Mouse (Mus musculus) kidney, postnatal 36 days (tissue): ENCODE data around the gene Rfc5.

Experiments
- DNase-seq, 2 experiments: peaks; one replicate each; pipeline ENCODE4 v3.0.0; 2021 to 2022; ENCODE audit warnings: mixed read lengths in 2 of 2

The Rfc5 gene

DNA sequence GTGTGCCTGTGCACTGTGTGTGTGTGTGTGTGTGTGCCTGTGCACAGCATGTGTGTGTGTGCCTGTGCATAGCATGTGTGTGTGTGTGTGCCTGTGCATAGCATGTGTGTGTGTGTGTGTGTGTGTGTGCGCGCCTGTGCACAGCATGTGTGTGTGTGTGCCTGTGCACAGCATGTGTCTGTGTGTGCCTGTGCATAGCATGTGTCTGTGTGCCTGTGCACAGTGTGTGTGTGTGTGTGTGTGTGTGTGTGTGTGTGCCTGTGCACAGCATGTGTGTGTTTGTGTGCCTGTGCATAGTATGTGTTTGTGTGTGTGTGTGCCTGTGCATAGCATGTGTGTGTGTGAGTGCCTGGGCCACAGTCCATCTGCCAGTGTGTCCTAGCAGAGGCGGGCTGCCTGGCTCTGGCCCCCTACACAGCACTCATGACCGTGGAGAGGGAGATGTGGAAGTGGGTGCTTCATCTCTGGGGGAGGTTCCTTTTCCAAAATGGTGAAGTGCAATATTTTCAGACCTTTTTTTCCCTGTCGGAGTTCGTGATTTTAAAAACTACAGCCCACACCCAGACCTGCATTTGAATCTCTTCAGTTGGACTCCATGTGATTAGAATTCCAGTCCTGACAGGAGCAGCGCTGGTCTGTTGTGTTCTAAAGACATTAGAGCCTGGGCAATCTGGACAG lies 14.3 kb downstream of the Rfc5 start:
- no peak for DNase-seq

DNA sequence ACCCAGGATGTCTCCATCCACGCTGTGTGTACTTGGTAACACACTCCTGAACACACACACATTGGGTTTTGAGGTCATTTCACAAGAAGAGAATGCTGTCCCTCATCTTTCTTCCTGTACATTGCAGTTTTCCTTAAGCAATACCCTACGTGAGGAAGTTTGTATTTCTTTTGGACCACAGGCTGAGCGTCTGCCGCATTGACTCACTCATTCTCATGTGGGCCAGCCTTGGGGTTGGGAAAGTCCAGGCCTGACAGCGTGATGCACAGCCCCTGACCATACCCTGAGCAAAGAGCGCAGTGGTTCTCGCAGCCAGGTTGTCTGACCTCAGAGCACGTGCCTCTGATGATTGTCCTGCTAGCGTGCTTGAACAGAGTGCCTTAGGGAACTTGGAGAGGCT lies 15.4 kb downstream of the Rfc5 start:
- DNase-seq = no peak

DNA sequence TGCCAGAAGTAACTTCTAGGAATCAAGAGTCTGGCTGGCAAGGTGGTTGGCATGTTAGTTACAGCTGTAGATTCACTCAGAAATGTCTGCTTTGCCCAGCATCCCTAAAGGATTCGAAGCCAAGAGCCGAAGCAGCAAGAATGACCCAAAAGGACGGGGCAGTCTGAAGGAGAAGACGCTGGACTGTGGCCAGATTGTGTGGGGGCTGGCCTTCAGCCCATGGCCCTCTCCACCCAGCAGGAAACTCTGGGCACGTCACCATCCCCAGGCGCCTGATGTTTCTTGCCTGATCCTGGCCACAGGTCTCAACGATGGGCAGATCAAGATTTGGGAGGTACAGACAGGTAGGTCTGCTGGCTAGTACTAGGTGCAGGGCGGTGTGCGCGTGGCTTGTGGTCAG lies 18.3 kb downstream of the Rfc5 start:
- peak; percentile 70 to 83 for DNase-seq

DNA sequence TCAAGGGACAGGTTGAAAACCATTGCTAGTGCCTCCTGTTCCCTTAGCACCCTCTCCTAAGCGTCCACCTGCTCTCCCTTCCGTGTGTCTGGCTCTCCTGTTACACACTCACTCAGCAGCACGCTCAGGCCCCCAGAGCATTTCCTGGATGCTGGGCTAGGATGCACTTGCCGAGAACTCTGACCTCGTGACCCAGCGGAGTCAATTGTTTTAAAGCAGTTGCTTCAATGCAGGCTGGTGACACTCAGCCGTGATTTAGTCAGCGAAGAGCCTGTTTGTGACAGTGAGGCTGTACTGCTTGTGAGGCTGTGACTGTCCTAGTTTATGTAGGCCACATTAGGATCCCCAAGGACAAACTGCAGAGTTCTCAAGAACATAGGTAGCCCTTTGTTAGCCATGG lies 21.6 kb downstream of the Rfc5 start:
- peak in 1 of 2 experiments; percentile 53 for DNase-seq

DNA sequence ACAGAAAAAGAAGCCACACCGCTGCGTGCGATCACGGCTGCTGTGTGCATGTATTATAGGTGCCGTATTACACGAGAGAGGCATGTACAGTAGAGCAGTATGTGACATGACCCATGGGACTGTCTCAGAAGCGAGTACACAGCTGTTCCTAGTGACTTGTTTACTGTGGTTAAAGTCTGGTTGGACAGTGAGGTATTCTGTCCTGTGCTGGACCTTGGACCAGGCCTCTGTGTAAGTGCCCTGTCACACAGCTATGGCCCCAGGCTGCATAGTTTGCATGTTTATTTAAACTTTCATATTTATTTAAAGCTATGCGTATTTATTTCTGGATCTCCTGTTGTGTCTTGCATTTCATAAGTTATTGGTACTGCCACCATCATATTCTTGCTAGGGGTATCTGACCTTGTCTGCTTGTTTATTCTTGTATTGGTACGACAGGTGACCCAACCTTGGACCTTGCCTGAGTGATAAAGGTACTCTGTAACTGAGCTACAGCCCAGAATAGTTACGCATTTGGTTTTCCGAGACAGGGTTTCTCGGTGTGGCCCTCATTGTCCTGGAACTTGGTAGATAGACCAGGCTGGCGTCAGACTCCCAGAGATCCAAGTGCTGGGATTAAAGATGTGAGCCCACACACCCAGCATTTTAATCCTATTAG lies 22.8 kb downstream of the Rfc5 start:
- DNase-seq = peak; percentile 58 to 72

DNA sequence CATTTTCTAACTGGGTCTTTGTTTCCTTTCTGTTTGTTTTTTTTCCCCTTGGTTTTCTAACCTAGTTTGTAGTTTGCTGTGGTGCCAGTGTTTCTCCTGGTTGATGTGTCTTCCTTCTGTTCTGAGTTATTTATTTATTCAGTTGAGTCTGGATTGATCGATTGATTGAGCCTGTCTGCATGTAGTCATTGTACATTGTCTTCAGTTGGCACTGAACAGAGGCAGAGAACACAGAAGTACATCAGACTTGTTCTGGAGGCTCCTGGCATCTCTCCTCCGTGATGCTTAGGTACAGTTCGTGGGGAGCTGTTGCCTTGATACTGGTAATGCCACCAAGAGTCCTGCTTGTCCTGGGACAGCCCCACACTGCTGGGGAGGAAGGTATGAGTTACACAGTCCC lies 24.0 kb downstream of the Rfc5 start:
- no peak for DNase-seq

DNA sequence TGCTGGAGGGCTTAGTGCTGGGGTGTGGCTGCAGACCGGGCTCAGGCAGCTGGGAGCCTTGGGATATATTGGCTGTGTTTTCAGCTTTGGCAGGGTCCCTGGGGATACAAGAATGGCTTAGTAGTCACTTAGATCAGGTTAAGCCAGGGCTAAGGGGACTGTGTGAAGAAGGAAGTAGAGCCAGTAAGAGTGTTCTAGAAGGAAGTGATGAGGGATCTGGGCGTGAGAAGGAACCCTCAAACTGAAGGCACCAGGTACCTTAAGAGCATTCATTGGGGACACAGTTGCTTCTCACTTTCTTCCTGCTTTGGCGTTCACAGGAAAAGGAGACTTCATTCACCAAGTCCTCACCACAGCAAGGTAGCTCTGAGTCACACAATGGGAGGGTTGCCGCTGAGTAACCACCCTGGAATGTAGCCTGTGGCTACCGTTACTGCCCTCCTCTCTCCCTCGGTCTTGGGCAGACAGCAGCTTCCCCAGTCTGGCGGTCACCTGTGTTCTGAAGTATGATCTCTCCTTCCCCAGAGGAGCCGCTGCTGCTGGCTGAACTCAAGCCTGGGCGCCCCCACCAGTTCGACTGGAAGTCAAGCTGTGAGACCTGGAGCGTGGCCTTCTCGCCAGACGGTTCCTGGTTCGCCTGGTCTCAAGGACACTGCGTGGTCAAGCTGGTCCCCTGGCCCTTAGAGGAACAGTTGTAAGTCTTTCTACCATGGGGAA lies 25.6 kb downstream of the Rfc5 start:
- peak; percentile 62 to 66 for DNase-seq

DNA sequence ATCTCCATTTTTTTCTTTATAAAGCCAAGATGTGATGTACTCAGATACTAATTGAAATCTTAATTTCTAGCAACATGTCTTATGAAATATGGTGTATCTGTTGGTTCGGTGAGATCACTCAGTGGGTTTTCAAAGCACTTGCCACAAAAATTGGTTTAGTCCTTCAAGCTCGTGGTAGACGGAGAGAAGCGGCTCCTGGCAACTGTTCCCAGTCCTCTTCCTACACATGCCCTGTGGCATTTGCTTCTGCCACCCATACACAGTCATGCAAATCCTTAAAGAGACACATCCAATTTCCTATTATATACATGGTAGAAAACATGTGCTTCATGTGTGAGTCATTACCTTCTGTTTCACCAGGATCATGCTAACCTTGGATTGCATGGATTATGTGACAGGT lies 27.3 kb downstream of the Rfc5 start:
- no peak for DNase-seq

DNA sequence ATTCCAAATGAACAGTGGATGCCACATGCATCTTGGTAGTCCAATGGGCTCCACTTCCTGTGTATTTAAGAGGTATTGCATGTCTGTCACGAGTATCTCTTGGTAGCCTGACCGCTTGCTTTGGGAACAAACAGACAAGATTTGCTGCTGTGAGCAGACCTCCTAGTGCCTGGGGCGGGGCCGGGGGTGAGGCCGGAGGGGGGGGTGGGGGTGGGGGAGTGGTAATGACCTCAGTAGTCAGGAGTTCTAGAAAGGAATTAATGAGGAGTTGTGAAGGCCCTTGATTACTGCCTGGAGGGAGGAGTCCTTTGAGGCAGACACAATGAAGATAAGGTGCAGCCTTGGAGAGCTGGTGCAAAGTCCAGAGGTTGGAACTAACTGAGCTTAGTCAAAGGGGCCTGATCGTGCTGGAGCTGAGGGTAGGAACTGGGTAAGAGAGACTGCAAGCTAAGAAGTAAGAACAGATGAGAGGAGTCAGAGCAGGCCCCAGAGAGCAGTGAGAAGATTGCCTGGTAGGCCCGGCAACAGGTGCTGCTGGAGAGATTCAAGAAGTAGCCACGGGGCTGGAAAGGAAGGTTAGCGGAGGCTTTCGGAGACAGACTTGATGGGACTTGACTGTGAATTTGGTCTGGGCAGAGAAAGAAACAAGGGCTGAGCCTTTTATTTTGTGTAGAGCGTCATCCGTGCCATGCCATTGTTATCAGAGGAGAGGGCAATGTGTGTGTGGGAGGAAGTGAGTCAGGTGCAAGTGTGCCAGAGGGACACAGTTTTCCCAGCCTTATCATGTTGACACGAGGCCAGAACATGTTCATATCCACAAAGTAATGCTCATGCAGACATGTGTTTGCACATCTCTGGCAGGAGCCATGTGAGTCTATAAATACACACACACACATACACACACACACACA lies 28.0 kb downstream of the Rfc5 start:
- peak; percentile 71 to 85 for DNase-seq

DNA sequence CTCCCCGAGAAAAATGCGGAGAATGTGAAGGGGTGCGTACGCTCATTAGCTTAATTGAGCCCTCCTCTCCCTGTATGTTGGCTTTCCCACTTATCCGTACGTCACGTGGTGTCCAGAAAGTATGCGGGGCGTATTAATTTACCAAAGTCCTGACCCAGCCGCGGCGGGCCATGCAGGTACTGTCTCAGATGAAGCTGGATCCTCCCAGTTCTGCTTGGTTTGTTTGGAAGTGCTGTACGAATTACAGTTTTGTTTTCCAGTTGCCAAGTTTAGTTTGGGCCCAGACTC lies 28.7 kb downstream of the Rfc5 start:
- peak; percentile 69 to 80 for DNase-seq

DNA sequence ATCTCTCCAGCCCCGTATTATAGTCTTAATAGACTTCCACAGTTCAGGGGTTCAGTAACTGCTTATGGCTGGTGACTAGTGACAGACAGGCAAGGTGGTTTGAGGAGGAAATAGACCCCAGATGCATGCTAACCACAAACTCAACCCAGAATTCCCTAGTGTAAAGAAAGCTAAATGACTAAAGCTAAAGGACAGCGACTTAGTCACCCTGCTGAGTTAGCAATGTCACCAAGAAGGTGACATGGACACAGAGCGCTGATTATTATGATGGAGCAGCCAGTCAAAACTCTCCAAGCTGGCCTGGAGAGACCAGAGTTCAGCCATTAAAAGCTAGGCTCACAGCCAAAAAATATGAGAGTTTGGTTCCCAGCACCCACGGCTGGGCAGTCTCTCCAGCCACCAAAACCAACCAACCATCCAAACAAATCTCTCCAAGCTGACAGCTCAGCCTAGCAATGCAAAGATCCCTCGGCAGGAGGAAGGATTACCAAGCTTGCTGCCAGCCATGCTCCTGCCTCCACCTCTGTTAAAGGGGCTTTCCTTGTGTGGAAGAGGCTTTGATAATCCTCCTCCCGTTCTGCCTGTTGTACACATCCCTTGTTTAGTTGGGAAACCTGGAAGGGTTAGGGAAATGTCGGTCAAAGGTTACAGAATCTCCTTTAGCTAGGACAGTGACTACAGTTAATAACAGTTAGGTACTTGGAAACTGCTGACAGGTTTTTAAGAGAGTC lies 29.2 kb downstream of the Rfc5 start:
- DNase-seq = peak; percentile 66 to 72

DNA sequence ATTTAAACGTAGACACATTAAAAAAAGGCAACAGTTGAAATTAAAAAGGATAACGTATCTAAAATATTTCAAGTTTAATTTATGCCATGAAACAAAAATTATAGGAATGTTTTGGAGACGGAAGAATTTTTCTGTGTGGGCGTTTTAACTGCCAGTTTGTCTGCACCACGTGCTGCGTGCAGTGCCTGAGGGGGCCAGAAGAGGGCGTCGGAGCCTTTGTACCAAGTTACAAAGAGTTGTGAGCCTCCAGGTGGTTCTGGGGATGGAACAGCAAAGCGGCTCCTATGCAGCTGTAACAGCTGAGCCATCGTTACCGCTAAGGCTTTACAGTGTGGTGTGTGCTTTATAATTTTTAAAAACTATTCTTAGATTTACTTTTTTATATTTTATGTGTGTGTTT lies 30.1 kb downstream of the Rfc5 start:
- DNase-seq = peak; percentile 82 to 93

DNA sequence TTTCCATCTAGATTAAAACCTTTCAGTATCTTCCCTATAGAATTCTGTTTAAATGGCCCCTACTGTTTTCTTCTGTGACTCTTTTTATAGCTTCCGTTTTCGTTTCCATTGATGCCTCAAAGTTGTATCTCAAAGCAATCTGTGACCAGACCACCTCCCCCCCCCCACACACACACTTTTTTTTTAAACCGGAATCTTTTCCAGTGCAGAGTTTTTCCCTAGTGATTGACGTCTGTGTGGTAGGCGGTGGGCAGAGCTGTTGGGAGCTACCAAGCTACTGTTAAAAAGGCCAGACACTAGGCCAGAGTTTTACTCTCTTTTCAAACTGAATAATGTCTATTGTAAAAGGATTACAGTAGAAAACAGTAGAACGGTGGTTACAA lies 30.6 kb downstream of the Rfc5 start:
- DNase-seq = no peak

DNA sequence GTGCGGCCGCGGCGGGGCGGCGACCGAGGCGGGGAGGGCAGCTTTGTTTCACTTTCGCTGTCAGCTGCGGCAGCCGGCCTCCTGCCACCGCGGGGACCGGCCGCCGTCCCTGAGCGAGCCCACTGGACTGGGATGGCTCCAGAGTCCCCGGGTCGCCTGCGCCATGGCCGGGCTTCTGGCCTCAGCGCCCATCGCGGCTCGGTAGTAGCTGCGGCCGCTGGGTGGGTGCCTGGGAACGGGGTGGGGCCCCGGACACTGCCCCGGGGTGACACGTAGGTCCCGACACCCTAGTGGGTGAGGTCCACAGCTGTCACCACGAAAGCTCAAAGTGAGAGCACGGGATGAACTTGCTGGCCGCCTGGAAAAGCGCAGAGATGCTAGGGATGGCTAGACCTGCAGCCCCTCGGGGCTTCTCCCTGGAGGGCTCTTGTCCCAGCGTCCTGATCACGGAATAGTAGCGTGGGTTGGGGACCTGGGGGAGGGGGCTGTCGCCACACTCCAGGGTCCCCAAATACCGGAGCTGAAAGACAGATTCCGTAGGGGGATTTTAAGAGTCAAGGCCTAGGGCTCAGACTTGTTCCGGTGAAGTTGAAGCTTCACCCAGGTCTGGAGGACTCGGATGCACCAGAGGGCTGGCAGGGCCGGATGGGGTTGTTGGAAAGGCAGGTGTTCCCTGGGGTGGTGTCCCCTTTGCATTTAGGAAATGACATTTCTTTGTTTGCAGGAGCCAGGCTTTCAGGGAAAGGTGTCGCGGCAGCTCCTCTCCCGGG lies 31.2 kb downstream of the Rfc5 start:
- DNase-seq = peak in 1 of 2 experiments; percentile 45

DNA sequence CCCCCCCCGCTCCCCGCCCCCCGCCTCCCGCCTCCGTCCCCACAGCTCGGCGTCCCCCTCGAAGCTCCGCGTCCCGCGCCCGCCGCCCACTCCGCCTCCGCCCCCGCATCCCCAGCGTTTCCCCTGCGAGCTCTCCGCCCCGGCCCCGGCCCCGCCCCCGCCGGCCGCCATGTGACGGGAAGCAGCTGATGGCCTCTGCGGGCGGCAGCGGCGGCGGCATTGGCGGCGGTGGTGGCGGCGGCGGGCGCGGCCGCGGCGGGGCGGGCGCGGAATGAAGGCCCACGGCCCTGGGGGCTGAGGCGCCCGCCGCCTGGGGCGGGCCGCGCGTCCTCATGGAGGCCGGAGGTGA lies 31.7 kb downstream of the Rfc5 start, which contains the start of gene Wsb2:
TSS of gene Wsb2 (plus strand) at position 176 of the 349 bp plus-strand sequence.
- DNase-seq = peak; percentile 90 to 96

DNA sequence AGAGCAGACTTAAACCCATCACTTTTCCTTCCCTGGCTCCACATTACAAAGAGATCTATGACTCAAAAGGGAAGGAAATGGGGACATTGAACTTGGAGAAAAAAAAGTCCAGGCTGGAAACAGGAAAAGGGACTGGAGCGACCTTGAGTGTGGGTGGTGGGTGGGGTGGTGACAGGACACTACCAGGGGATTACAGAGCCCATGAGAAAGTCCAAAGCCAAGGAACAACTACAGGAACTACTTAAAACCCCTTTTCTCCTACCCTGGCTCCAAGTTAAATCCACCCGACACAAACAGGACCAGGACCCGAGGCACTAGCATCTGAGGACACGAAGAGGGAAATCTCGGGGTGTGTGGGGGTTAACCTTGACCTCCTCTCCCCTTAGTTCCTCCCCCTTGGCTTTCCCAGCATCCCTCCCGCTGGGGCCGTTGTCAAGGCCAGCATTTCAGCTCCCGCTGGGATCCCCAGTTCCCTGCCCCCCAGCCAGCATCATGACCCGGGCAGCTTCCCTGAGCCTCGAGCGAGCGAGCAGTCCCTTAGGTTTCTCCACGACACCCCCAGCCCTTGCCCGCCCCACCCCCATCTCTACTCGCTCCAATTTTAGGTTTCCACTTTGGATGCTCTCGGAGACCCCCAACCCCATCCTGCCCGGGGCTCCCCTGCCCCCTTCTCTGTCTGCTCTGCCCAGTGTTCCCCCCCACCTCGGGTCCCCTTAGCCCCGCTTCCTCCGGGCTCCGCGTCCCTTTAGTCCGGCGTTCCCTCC lies 32.3 kb downstream of the Rfc5 start:
- DNase-seq = peak; percentile 60 to 67

DNA sequence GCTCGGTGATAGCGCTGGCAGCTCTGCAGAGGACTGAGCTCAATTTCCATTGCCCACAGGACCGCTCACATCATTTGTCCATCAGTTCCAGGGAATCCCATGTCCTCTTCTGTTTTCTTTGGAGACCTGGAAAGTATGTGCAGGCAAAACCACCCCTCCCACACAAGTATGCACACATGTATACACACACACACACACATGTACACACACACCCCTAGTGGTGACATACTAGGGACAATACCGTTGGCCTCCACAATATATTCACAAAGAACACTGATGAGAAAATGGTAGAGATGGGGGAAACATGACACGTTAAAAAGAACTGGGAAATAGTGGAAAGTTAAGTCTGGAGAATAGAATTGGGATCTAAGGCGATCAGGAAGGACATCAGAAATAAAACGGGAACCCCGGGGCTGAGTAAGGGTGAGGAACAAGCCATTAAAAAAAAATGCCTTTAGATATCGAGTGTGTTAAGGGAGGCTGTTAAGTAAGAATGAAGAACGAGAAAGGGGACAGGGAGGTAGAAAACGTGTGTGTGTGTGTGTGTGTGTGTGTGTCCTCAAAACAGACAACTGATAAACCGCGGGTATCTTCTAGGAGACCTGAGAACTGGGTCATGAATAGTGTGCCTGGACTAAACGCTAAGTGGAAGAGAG lies 33.1 kb downstream of the Rfc5 start:
- DNase-seq = peak in 1 of 2 experiments; percentile 11

DNA sequence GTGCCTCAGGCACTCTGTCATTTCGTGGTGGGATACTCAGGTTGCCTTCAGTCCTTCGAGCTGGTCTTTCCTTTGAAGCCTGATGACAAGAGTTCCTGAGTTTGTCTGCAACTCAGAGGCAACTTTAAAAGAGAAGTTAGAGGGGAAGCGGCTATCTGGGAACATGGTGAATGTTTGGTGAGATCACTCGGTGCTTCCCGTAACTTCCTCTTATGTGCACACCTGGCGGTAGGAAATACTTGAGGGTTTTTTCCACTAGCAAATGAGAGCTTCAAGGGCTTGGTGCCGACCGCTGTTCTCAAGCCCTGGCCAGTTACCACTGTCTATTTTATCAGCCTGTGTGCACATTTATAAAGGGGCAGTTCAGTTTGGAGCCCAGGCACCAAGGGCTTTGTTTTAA lies 34.7 kb downstream of the Rfc5 start:
- DNase-seq = no peak

DNA sequence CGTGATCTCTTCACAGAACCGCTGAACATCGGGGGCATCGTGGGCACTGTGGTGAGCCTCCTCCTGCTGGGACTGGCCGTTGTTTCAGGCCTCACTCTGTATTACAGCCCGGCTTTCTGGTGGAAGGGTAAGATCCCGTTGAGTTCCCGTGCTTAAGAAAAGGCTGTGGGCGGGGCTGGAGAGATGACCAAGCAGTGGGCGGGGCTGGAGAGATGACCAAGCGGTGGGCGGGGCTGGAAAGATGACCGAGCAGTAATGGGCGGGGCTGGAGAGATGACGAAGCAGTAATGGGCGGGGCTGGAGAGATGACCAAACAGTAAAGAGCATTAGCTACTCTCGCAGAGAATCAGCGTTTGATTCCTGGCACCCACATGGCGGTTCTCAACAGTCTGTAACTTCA lies 40.6 kb downstream of the Rfc5 start:
- peak; percentile 55 to 80 for DNase-seq

DNA sequence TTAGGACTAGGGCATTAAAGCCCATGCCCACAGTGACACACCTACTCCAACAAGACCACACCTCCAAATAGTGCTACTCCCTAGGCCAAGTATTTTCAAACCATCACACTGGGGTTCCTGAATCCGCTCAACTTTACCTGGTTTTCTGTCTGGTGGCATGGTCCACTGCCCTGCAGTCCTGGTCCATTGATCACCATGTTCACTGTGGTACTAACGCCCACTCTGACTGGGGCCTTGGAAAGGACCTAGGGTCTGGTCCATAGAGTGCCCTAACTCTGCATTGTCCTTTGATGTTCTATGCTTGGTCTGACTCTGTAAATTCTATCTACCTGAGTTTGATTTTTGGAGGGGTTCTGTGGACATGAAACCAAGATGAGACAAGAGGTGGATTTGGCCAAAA lies 41.0 kb downstream of the Rfc5 start:
- DNase-seq = no peak
